Mouse (Mus musculus): ENCODE measurements around the gene Hnrnpa3.
"Not testable (repeated sequence)": the region's sequence is repeated elsewhere in the genome, so short reads cannot be mapped to it uniquely, and the experiment has no call there.

GRCm38 (mm10) chr2:75639535-75639934 lies 19.5 kb upstream of the Hnrnpa3 start:
- not testable (repeated sequence) for TF ChIP-seq POLR2A (IDR thresholded peaks at IDR 0.05; ENCODE audit: borderline replicate concordance, extremely low read depth, low read depth, low read length); CTCF (IDR thresholded peaks at IDR 0.05; ENCODE audit: insufficient read depth, low read length)

Measured in lung, adult 2 months (tissue).